Mouse (Mus musculus) thymus, adult 18-20 months (tissue): Measurements from ENCODE around the gene Alx3.
A peak's percentile ranks its signal among the peaks of the same experiment; 100 is the strongest.
"Not testable (repeated sequence)": the region's sequence is repeated elsewhere in the genome, so short reads cannot be mapped to it uniquely, and the experiment has no call there.

ENCODE experiments used
- DNase-seq, 2 experiments: peaks; one replicate each; pipeline ENCODE4 v3.0.0; 2022; ENCODE audit warnings: mixed read lengths in 2 of 2

The Alx3 gene

GRCm38 (mm10) chr3:107627641-107628040, 32.8 kb downstream of the Alx3 start:
- DNase-seq: no peak

- no peak for DNase-seq
Observed at GRCm38 (mm10) chr3:107628551-107628950, 33.7 kb downstream of the Alx3 start.

GRCm38 (mm10) chr3:107629411-107629810, 34.6 kb downstream of the Alx3 start:
- DNase-seq: no peak

GRCm38 (mm10) chr3:107630682-107631522, 36.1 kb downstream of the Alx3 start, which contains the start of gene Gm10961:
Gene Gm10961, plus strand, starts transcription at chr3:107631322.
- peak in 1 of 2 experiments; percentile 43 for DNase-seq

- peak; percentile 78 to 88 for DNase-seq
Observed at GRCm38 (mm10) chr3:107631523-107631958, 36.7 kb downstream of the Alx3 start, which contains the start of gene Strip1. Gene Strip1, minus strand, starts transcription at chr3:107631694.

GRCm38 (mm10) chr3:107632786-107633185, 38.0 kb downstream of the Alx3 start:
- no peak for DNase-seq

- no peak for DNase-seq
Observed at GRCm38 (mm10) chr3:107633906-107634305, 39.1 kb downstream of the Alx3 start.

GRCm38 (mm10) chr3:107635836-107636235, 41.0 kb downstream of the Alx3 start:
- DNase-seq: no peak

- no peak for DNase-seq
Observed at GRCm38 (mm10) chr3:107636236-107636635, 41.4 kb downstream of the Alx3 start.

GRCm38 (mm10) chr3:107637606-107638172, 42.9 kb downstream of the Alx3 start:
- no peak for DNase-seq

- no peak for DNase-seq
Observed at GRCm38 (mm10) chr3:107646947-107647346, 52.1 kb downstream of the Alx3 start.

GRCm38 (mm10) chr3:107650276-107650675, 55.4 kb downstream of the Alx3 start:
- DNase-seq: not testable (repeated sequence)

- DNase-seq: no peak
Observed at GRCm38 (mm10) chr3:107652968-107653367, 58.1 kb downstream of the Alx3 start.

- DNase-seq: no peak
Observed at GRCm38 (mm10) chr3:107654861-107655260, 60.0 kb downstream of the Alx3 start.
